Mouse (Mus musculus) gastrocnemius, adult 2 months (tissue): ENCODE measurements at regions not wholly inside any gene's neighbourhood (a gene's known extent, or its start where the extent isn't known, plus 50 kb on each side); places are given as distances from the start of the nearest gene placed in this dataset.
A peak's percentile ranks its signal among the peaks of the same experiment; 100 is the strongest.

Experiments used
- DNase-seq: peaks from one replicate; pipeline ENCODE4 v3.0.0; 2022
- H3K27ac ChIP-seq: fragments of 200-600 bp; 2 replicates; pipeline ENCODE4 v1.8.1; 2022; ENCODE audit warnings: mild to moderate bottlenecking
- H3K4me3 ChIP-seq: fragments of 200-600 bp; 2 replicates; pipeline ENCODE4 v1.8.1; 2022; ENCODE audit warnings: mild to moderate bottlenecking, moderate library complexity
- CTCF ChIP-seq: fragments of 200-600 bp; IDR thresholded peaks from 2 replicates; pipeline ENCODE4 v1.8.1; 2022; ENCODE audit warnings: antibody characterized with exemption, mild to moderate bottlenecking, moderate library complexity
- intact Hi-C: fragments of 180-260 bp; cut with DNase I; formaldehyde crosslinking; loops from one replicate; pipeline ENCODE4 v1.15.1; 2025

DNA sequence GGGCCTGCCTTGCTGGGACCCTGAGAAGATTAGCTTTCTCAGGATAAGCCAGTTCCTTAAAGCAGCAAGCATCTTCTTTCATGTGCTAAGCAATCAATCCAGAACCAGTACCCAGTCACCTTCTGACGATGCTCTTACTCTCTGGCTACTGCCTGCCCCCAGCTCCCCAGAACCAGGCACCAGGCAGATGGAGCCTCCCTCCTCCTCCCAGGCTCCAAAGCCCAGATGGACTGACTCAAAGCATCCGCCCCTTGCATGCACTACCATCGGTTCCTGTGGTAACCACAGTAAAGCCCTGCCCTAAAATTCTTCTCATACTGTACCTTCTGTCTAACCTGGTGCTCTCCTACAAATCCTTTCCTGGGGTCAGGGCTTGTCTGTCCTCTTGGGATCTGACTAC is 227.8 kb downstream of the Mex3b start:
- TF ChIP-seq CTCF = no peak
- Histone ChIP-seq H3K4me3 (no peak overlapping the region), H3K27ac (no peak overlapping the region)
- no peak for DNase-seq
- intact Hi-C loops = no loop called here

DNA sequence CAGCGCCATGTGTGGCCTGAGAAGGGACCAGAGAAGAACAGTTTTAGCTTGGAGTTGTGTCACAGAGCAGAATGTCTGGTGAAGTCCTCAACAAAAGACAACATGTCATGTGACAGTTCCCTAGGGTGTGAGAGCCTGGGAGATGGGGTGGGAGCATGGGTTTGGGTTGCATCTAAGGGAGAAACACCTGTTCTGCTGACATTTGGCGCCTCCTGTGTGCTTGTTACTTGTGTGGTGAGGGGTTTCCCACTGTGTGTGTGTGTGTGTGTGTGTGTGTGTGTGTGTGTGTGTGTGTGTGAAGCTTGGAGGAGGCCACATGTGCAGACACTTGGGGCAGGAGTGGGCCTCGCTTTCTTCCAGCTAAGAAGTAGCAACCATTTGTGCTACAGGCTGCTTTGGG is 228.5 kb downstream of the Mex3b start:
- TF ChIP-seq CTCF = no peak
- DNase-seq = no peak
- H3K4me3 ChIP-seq = no peak overlapping the region
- intact Hi-C loops = no loop called here
- H3K27ac ChIP-seq = no peak overlapping the region

DNA sequence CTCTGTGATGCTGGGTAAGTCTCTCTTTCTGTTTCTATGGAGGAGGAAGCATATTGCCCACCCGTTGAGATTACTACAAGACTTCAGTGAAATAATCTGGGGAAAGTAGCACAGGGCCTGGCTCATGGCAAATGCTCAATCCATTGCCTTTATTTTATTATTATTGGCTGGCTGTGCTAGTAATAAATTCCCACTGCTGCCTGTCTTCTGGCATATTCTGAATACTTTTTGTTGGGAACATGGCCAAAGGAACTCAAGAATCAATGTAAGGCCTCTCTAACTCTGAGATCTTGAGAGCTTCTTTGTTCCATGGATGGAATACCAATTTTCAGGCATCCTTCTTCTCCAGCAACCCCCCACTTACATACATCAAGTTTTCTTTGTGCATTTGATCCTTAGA is 237.3 kb downstream of the Mex3b start:
- no peak overlapping the region for H3K27ac ChIP-seq
- intact Hi-C loops = no loop called here
- no peak for DNase-seq
- H3K4me3 ChIP-seq = no peak overlapping the region
- TF ChIP-seq CTCF = no peak

DNA sequence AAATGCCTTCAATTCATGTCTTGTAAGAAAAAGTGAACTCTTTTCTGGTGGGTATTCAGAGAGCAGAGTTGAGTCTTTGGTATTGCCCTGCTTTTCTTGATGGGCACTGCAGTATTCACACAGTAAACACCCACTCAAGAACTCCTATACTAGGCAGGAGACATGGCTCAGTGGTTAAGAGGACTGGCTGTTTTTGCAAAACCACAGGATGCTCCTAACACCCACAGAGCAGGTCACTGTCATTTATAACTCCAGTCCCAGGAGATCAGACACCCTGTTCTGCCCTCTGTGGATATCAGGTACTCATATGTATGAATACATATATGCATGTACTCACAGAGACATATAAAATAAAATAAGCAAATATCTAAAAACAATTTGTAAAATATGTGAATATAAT is 238.5 kb downstream of the Mex3b start:
- Histone ChIP-seq H3K4me3 (no peak overlapping the region), H3K27ac (no peak overlapping the region)
- intact Hi-C loops = no loop called here
- TF ChIP-seq CTCF = no peak
- DNase-seq = no peak

DNA sequence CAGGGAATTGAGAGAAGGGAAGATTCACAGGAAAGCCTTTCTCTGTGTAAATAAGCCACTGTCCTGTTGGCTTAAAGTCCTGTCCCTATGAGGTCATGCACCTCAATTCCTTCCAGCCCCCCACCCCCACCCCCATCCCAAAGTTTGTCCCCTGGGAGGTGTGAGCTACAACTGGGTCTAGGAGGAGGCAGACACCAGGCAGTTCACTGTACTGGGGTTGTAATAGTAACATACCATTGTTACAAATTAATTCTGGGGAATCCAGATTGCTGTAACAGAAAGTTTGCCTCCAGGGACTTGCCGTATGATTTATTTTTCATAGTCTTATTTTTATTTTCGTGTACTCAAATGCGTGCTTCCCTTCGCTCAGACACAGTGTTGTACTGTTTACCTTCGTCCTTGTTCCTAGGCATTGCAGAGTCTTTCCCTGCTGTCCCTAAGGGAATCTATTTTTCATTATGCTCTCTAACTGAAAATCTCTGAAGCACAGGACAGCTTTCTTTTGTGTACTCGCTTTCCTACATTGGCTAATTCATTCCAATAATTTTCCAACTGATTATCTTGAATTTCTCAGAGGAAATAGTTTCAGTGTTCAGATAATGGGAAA is 244.2 kb downstream of the Mex3b start:
- TF ChIP-seq CTCF = no peak
- DNase-seq = no peak
- H3K4me3 ChIP-seq = no peak overlapping the region
- intact Hi-C loops = no loop called here
- H3K27ac ChIP-seq = no peak overlapping the region

DNA sequence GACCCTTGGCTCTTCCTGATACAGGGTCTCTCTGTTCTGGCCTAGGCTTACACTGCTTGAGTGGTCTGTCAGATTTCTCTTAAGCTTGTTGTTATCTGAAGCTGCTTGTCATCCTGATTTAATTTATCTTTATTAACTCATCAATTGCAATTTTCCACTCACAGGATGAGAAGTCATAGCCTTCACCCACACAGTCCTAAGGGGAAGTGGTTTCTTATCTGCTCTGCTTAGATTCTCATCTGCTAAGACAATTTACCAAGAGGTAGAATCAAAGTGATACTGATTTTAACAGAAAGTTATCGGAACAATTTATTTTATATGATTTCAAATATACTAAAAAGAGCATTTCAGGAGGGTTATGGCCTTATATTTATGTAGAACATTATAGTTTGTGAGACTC is 249.4 kb downstream of the Mex3b start:
- no peak overlapping the region for H3K27ac ChIP-seq
- intact Hi-C loops = no loop called here
- no peak overlapping the region for H3K4me3 ChIP-seq
- TF ChIP-seq CTCF = no peak
- no peak for DNase-seq

DNA sequence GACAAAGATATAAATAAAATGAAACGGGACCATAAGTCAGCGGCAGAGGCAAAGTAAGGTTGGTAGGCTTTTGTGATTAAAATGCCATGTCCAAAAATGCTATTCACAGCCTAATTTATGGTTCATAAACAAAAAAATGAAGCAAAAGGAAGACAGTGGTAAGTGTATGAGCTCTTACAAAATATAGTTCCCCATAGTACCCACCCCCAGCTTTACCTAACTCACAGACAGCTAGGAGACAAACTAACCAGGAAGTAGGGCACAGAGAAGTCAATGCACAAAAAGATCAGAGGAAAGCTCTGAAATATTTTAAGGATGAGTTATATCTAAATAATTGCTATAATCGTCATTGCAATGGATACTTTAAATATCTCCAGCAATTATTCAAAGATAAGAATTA is 249.9 kb downstream of the Mex3b start:
- H3K4me3 ChIP-seq = no peak overlapping the region
- no peak overlapping the region for H3K27ac ChIP-seq
- no peak for TF ChIP-seq CTCF
- intact Hi-C loops = no loop called here
- no peak for DNase-seq

DNA sequence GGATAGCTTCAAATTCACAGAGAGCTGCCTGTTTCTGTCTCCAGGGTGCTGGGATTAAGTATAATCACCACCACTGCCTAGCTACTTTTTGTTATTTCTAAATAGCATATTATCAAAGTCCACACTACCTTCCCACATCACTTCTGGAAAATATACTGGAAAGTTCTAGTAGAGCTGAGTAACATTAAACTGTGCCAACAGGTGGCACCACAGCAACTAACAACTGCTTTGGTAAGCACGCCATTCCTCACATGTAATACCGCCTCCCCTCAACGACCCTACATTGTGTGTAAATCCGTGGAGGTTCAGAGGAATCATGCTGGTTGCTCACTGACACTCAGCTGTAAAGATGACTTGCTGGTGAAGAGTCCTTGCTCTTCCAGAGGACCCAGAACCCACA is 259.1 kb downstream of the Mex3b start:
- DNase-seq = no peak
- no peak overlapping the region for H3K4me3 ChIP-seq
- intact Hi-C loops = no loop called here
- no peak for TF ChIP-seq CTCF
- no peak overlapping the region for H3K27ac ChIP-seq

DNA sequence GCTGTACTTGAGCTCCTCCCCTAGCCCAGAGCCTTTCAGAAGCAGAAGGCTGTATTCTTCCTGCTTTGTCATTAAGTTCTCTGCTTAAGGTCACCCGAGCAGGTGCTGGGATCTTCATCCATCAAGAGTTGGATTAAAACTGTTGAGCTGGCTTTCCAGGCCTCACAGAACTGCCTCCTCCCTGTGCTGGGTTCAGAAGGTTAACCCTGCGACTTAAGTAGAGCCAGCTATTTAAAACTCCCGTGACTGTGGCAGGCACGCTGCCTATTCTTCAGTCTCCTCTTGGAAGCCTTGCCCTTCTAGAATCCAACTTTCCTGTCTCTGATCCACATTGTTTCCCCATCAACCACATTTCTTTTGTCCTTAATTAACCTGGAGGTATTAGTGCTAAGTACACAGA is 273.1 kb downstream of the Mex3b start:
- TF ChIP-seq CTCF = no peak
- DNase-seq = peak; percentile 50
- Histone ChIP-seq H3K4me3 (no peak overlapping the region), H3K27ac (peak overlapping the region; percentile 56)
- intact Hi-C loops = no loop called here

DNA sequence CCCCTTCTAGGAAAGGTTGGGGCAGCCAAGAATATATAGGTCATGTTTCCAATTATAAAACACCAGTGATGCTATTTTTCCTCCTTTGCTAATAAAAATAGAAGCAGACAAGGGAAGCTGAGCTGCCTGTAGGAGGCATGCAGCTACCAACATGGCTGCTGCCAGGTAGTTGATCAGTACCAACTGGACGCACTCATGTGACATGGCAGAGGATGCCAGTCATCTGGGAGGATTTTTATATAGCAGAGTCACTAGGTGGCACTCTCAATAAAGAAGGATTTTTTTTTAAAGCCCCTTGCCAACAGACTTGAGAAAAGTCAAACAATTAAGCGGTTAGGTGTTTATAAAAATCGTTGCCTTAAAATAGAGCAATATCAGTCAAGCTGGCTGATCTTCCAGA is 273.5 kb downstream of the Mex3b start:
- peak; percentile 67 for DNase-seq
- no peak overlapping the region for H3K4me3 ChIP-seq
- H3K27ac ChIP-seq = peak overlapping the region; percentile 56
- peak; percentile 39 for TF ChIP-seq CTCF
- intact Hi-C loops = no loop called here

DNA sequence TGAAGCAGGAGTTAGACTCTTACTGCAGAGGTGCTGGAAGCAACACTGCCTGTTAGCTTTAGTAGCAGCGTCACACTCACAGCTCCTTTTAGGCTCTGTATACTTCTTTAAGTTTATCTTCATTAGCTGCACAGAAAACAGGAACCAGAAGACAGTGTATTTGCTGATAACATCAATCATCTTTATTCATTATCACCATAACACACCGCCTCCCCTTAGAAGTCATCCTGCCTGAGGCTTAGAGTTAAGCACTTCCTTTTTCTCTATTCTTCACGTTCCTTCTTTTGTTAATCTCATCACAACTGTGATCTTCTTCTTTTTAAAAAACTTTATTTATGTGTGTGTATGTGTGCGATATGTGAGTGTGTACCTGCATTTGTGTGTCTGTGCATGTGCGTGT is 276.9 kb downstream of the Mex3b start:
- intact Hi-C loops = no loop called here
- Histone ChIP-seq H3K4me3 (no peak overlapping the region), H3K27ac (no peak overlapping the region)
- no peak for TF ChIP-seq CTCF
- no peak for DNase-seq

DNA sequence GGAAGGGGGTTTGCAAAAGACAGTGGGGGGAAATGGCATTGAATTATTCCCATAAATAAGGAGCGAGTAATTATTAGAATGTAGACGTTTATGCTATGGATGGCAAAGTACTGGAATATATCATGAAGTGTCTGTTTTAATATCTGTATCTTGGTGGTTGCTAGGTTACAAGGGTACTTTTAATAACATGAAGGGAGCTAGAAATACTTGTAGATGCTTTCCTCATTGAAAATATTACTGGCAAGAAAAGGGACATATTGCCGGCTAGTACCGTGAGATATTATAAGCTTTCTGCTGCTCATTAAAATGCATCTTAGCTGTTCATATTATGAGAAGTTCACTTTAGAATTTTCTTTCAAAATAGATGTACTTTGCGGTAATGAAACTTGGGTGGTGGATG is 278.4 kb downstream of the Mex3b start:
- TF ChIP-seq CTCF = no peak
- intact Hi-C loops = no loop called here
- no peak overlapping the region for H3K4me3 ChIP-seq
- DNase-seq = no peak
- no peak overlapping the region for H3K27ac ChIP-seq

DNA sequence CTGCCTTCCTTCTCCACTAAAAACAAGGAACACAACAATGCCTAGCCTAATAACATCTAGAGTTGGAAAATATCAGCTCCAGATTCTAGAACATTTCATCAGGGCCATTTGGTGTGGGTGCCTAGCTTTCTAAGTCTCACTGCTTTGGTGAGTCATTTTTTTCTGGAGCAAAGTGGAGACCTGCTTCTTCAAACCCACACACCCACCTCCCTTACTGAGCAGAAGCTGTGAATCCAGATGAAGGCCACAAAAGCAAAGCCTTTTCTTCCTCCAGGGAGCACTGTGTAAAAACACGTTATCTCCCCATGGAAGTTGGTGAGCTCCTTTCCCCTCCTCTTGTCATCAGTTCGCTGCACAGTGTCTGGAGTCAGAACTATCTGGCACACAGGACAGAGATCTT is 294.1 kb downstream of the Mex3b start:
- Histone ChIP-seq H3K4me3 (no peak overlapping the region), H3K27ac (no peak overlapping the region)
- no peak for TF ChIP-seq CTCF
- DNase-seq = no peak
- intact Hi-C loops = no loop called here

DNA sequence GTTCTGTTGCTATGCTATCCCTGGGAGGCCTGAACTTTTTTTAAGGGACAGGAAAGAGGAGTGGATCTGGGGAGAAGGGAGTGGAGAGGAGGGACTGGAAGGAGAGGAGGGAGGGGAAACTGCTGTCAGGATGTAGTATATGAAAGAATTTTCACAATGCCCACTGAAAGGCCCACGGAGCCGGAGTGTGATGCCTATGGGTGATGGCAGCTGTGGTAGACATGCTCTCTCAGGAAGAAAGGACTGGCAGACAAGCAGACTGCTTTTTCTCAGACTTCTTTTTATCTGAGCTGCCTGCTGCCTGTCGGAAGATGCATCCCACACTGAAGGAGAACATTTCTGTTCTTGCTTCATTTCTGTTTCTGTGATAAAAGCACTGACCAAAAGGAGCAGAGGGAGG is 295.7 kb downstream of the Mex3b start:
- H3K4me3 ChIP-seq = no peak overlapping the region
- intact Hi-C loops = no loop called here
- H3K27ac ChIP-seq = no peak overlapping the region
- TF ChIP-seq CTCF = no peak
- no peak for DNase-seq

DNA sequence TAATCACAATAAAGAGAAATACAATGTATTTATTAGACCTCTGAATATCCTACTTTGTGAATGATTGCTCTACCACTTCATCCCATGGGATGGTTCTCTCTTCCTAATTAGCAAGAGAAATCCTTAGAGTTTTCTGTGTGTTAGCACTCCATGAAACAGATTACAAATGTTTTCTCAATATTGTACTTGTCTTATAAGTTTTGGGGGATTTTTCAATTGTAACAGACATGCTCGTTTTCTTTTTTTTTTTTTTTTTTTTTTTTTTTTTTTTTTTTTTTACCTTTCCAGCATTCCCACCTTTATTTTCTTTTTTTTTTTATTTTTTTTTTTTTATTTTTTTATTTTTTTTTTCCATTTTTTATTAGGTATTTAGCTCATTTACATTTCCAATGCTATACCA is 312.3 kb downstream of the Mex3b start:
- DNase-seq = no peak

More for the DNA sequence above, 312.3 kb downstream of the Mex3b start:
- no peak overlapping the region for H3K4me3 ChIP-seq
- intact Hi-C loops = no loop called here
- no peak for TF ChIP-seq CTCF
- no peak overlapping the region for H3K27ac ChIP-seq
